Mouse (Mus musculus) hindbrain, embryonic 10.5 days (tissue): ENCODE measurements at regions not wholly inside any gene's neighbourhood (a gene's known extent, or its start where the extent isn't known, plus 50 kb on each side); places are given as distances from the start of the nearest gene placed in this dataset.

Experiments used
- DNase-seq: peaks from one replicate; pipeline ENCODE4 v3.0.0-alpha.2; 2017; ENCODE audit warnings: low spot score
- H3K27ac ChIP-seq: fragments of 300-500 bp; sonication (generic); 2 replicates; pipeline ENCODE4 v1.5.1; 2016; ENCODE audit warnings: mild to moderate bottlenecking, moderate library complexity
- H3K27me3 ChIP-seq: fragments of 300-500 bp; sonication (generic); 2 replicates; pipeline ENCODE4 v1.6.1; 2016; ENCODE audit warnings: mild to moderate bottlenecking; ENCODE audit not compliant: poor library complexity, insufficient read depth, severe bottlenecking
- H3K36me3 ChIP-seq: fragments of 300-500 bp; sonication (generic); 2 replicates; pipeline ENCODE4 v1.6.1; 2016; ENCODE audit warnings: mild to moderate bottlenecking, moderate library complexity
- H3K4me1 ChIP-seq: fragments of 300-500 bp; sonication (generic); replicated peaks from 2 replicates; pipeline ENCODE4 v1.6.1; 2016; ENCODE audit warnings: mild to moderate bottlenecking
- H3K4me3 ChIP-seq: fragments of 300-500 bp; sonication (generic); 2 replicates; pipeline ENCODE4 v1.5.1; 2016; ENCODE audit warnings: mild to moderate bottlenecking, moderate library complexity
- H3K9me3 ChIP-seq: fragments of 300-500 bp; sonication (generic); 2 replicates; pipeline ENCODE4 v1.6.1; 2016; ENCODE audit warnings: mild to moderate bottlenecking, moderate library complexity
- WGBS: fragments of 180-500 bp; shearing (Covaris S2); methylation state at CpG from one replicate; pipeline ENCODE4 v1.1.7; 2016; 5-methylcytosine and 5-hydroxymethylcytosine counted together

DNA sequence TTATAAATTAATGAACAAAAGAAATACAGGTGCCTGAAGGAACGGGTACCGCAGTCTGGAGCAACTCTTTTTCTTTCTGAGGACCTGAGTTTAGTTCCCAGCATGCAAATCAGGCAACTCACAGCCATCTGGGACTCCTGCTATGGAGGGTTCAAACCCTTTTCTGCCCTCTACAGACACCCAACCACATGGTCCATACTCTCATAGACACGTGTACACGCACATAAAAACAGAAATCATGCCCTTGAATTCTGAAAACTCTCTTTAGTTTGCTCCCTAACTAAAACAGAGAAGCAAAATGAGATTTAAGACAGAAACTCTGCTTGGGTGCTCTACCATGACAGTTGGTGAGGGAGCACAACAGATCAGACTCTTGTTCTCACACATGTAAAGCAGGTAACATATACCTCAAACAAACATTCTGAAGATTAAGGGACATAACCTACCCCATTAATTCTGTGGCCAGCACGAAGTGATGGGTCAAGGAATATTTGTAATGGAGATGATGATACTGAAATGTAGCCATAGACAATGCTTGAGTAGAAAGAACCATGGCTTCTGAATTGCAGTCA, 233.3 kb downstream of the Gm7489 start:
- WGBS, result 87% methylated on average over 5 of the region's 5 CpGs
- DNase-seq, result no peak

DNA sequence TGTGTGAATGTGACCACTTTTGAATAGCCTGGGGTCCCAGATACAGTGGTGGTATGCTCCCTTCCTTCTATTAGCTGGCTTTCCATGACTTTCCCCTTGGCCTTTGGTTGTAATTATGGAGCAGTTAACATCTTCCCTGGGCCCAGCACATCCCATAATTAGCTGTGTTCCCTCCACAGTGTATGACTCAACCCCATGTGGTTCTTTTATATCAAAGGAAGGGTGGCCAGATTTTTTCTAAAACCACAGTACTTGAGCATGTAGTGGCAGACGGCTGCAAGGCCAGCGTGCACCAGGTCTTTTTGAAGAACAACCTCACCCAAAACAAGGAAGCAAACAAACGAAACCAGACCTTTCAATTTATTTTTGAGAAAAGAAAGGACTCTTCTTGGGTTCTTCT, 235.8 kb downstream of the Gm7489 start:
- DNase-seq, result no peak
- Histone ChIP-seq H3K4me3 (no peak overlapping the region), H3K4me1 (no peaks in the 10 kb centered on the region), H3K27ac (no peak overlapping the region), H3K9me3 (no peaks in the 10 kb centered on the region), H3K36me3 (no peaks in the 10 kb centered on the region), H3K27me3 (no peaks in the 10 kb centered on the region)
- whole genome bisulfite sequencing, result 88% methylated on average over 3 of the region's 3 CpGs

More for the DNA sequence above, 233.3 kb downstream of the Gm7489 start:
- Histone ChIP-seq H3K4me3 (no peak overlapping the region), H3K9me3 (no peaks in the 10 kb centered on the region), H3K27me3 (no peaks in the 10 kb centered on the region), H3K36me3 (no peaks in the 10 kb centered on the region), H3K4me1 (no peaks in the 10 kb centered on the region), H3K27ac (no peak overlapping the region)

GRCm38 (mm10) chr15:54164350-54164749, 279.6 kb downstream of the Gm7489 start:
- Histone ChIP-seq H3K4me3 (no peak overlapping the region), H3K4me1 (no peaks in the 10 kb centered on the region), H3K27me3 (no peaks in the 10 kb centered on the region), H3K9me3 (no peaks in the 10 kb centered on the region), H3K27ac (no peak overlapping the region), H3K36me3 (no peaks in the 10 kb centered on the region)
- 75% methylated on average over 1 of the region's 1 CpGs for WGBS
- DNase-seq, result no peak

GRCm38 (mm10) chr15:54167842-54168361, 283.2 kb downstream of the Gm7489 start:
- Histone ChIP-seq H3K4me1 (no peaks in the 10 kb centered on the region), H3K9me3 (no peaks in the 10 kb centered on the region), H3K27me3 (no peaks in the 10 kb centered on the region), H3K36me3 (no peaks in the 10 kb centered on the region), H3K27ac (no peak overlapping the region), H3K4me3 (no peak overlapping the region)
- DNase-seq, result no peak
- WGBS, result 92% methylated on average over 3 of the region's 3 CpGs

DNA sequence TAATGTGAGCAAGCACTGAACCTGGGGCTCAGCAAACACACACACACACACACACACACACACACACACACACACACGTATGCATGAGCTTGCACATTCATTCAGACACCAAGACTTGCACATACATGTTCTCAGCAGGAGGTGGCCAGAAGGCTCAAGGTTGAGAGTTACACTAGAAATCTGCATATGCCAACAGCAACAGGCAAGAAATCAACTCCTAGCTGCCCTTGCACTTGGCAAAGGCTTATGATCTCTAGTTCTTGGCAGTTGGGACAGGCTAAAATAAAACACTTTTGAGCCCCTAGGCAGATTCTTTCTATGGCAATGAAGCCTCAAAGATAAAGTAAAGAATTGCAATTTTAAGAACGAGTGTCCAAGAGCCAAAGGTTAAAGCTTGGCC, 292.5 kb downstream of the Gm7489 start:
- H3K27ac ChIP-seq, result no peak overlapping the region
- DNase-seq, result no peak
- H3K27me3 ChIP-seq, result no peaks in the 10 kb centered on the region
- H3K4me1 ChIP-seq, result no peaks in the 10 kb centered on the region
- H3K9me3 ChIP-seq, result no peaks in the 10 kb centered on the region
- 78% methylated on average over 2 of the region's 2 CpGs for WGBS
- H3K36me3 ChIP-seq, result no peaks in the 10 kb centered on the region
- no peak overlapping the region for H3K4me3 ChIP-seq

DNA sequence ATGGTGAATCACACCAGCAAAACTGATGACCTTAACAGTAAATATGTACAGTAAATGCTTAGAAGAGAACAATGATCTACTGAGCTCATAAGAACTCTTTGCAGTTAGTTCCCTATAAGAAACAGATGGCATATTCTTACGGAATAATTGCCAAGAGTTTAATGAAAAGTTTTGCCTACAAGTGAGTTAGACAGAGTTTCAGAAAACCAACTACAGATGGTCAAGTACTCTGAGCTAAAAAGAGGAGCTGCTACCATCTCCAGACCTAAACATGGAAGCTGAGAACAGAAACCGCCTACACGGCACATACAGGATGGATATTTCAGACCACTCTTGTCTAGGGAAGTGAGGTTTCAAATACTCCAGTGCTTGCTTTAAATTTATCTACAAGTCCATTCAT, 293.1 kb downstream of the Gm7489 start:
- H3K27me3 ChIP-seq, result no peaks in the 10 kb centered on the region
- DNase-seq, result no peak
- WGBS, result 92% methylated on average over 3 of the region's 3 CpGs
- no peaks in the 10 kb centered on the region for H3K9me3 ChIP-seq
- no peak overlapping the region for H3K4me3 ChIP-seq
- H3K36me3 ChIP-seq, result no peaks in the 10 kb centered on the region
- H3K4me1 ChIP-seq, result no peaks in the 10 kb centered on the region
- no peak overlapping the region for H3K27ac ChIP-seq
